Mouse (Mus musculus): Measurements from ENCODE around the gene Gm20518.

DNA sequence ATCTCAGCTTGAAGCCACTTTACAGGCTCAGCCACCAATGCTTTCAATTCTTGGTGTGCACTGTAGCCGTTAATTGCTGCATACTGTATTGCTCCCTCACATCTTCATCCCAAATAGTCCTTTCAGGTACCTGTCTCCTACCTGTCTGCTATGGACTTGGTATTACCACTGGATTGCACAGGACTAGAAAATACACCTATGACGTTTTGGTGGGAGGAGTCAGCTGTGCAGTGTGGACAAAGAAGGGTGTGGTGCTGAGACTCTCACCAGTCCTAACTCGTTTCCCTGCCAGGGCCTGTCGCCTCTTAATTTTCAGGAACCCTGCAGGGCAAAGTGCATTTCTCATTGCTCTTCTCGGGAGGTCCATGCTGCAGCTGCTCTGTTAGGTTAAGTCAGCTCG is 25.7 kb downstream of the Gm20518 start:
- no peak for TF ChIP-seq ZC3H11A (IDR thresholded peaks at IDR 0.05; ENCODE audit: low read depth, low read length)
- TF ChIP-seq CTCF (IDR thresholded peaks at IDR 0.05 in 2 of 3, conservative IDR thresholded peaks at IDR 0.05 in 1 of 3; ENCODE audit: control insufficient read depth in 1 of 3, insufficient read depth in 1 of 3, low read depth in 2 of 3, low read length in 3 of 3, poor library complexity in 1 of 3, severe bottlenecking in 1 of 3) = no peak
- no peak for TF ChIP-seq MAZ (IDR thresholded peaks at IDR 0.05; ENCODE audit: low read depth, low read length)
- no peak for TF ChIP-seq POLR2A (IDR thresholded peaks at IDR 0.05; ENCODE audit: control insufficient read depth in 1 of 2, insufficient read depth in 1 of 2, low read depth in 1 of 2, low read length in 2 of 2, poor library complexity in 1 of 2)
- TF ChIP-seq MXI1 (IDR thresholded peaks at IDR 0.05; ENCODE audit: low read depth, low read length) = no peak
- no peak for TF ChIP-seq RAD21 (IDR thresholded peaks at IDR 0.05; ENCODE audit: low read depth, low read length)
- TF ChIP-seq TAL1 (IDR thresholded peaks at IDR 0.05; ENCODE audit: low read length) = no peak
- no peak for TF ChIP-seq MAFK (IDR thresholded peaks at IDR 0.05; ENCODE audit: borderline replicate concordance, low read depth, low read length)
- no peak for TF ChIP-seq ZMIZ1 (IDR thresholded peaks at IDR 0.05; ENCODE audit: low read depth, low read length)
- no peak for TF ChIP-seq JUND (IDR thresholded peaks at IDR 0.05; ENCODE audit: low read depth, low read length)
- no peak for TF ChIP-seq GATA1 (IDR thresholded peaks at IDR 0.05; ENCODE audit: low read depth, low read length)
- TF ChIP-seq HCFC1 (IDR thresholded peaks at IDR 0.05; ENCODE audit: low read depth, low read length) = no peak
- TF ChIP-seq CHD1 (IDR thresholded peaks at IDR 0.05; ENCODE audit: low read depth, low read length) = no peak

All from MEL (cell line).